Mouse (Mus musculus) heart, adult 9 months (tissue): ENCODE results near the gene Pgf.

Source experiments
- DNase-seq, 2 experiments: peaks; one replicate each; pipeline ENCODE4 v3.0.0; 2022; ENCODE audit warnings: low spot score in 2 of 2

The Pgf gene

DNA sequence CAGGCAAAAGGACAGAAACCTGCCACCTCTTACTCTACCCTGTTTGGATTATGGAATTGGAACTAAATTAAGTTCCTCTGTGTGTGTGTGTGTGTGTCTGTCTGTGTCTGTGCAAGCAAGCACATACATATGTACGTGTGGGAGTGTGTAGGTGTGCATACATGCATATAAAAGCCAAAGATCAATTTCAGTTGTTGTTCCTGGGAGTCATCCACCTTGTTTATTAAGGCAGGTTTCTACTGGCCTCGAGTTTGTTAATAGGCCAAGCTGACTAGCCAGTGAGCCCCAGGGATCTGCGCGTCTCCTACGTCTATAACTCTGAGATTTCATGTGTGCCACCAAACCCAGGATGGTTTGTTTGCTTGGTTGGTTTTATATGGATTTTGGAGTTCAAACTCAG lies 52.8 kb downstream of the Pgf start:
- DNase-seq: no peak

DNA sequence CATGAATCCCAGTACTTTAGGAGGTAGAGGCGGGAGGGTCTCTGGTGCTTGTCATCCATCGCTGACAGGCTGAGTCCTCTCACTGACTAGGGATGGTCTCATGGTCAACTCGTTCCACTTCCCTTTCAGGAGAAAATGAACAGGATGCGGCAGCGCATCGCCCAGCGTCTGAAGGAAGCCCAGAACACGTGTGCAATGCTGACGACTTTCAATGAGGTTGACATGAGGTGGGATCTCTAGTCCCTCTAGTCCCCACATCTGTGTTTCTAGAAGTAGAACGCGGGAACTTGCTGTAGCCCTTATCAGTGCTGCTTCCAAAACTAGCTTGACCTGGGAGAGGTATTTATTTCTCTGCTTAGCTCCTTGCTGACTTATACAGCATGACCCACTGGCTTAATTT lies 53.9 kb downstream of the Pgf start:
- DNase-seq: no peak

DNA sequence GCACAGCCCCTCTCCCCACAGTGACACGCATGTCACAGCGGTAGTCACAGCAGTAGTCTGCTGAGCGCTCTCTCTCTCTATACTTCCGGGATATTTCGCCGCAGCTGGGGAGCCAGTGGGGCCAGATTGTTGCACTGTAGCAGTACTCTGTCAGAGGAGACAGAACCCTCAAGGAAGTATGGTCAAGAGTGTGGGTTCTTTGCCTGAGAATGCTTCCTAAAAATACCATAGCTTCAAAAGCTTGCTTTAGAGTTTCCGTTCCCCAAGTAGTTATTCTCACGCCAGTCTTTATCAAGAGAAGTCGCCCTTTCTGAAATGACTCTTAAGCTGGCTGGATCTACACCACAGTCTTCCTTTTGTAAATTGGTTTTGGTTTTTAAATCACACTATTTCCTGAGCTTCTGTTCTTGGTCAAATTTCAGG lies 54.5 kb downstream of the Pgf start:
- no peak for DNase-seq

DNA sequence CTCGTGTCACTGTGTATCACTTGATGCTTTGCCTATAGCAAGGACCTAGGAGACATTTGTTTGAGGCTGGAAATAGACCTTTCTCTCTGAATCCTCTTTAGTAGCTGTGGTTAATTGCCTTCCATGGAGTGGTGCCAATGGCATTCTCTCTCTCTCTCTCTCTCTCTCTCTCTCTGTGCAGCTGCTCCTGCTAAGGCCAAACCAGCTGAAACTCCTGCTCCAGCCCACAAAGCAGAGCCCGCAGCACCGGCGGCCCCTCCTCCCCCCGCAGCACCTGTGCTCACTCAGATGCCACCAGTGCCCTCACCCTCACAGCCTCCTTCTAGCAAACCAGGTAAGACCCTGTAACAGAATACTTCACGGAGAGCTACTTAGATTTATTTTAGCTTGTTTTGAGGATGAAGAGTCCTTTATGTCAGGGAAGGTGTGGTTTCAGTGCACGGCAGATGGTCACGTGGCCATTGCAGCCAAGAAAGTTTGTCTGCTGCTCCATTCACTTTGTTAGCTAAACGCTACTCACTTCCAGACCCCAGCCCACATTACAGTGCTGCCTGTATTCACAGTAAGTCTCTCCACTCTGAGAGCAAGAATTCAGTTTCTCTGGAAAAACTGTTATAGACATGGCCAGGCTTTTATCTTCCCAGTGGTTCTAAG lies 55.7 kb downstream of the Pgf start:
- no peak for DNase-seq
